Mouse (Mus musculus) layer of hippocampus, postnatal 14 days (tissue): ENCODE data around the gene Trim60. TPM values are rescaled to one million over a fixed set of nuclear protein-coding genes. Genes with fewer than 3 reads are reported as not detected.

Source experiments
- DNase-seq, 2 experiments: peaks; one replicate each; pipeline ENCODE4 v3.0.0; 2021 to 2022; ENCODE audit warnings: low spot score in 2 of 2, mixed read lengths in 1 of 2
- total RNA-seq, 2 experiments: library from RNA; stranded (reverse); gene quantifications; 2 replicates each; pipeline ENCODE4 v1.2.3; 2021

Gene Trim60
- total RNA-seq, 2 experiments from 2014 or later, result not detected

- no peak for DNase-seq
These were observed 19.5 kb downstream of the Trim60 start for GRCm38 (mm10) chr8:64998806-64999365.

GRCm38 (mm10) chr8:64987731-64988130 is 30.7 kb downstream of the Trim60 start, which contains the start of gene Trim75:
Gene Trim75, minus strand, starts transcription at chr8:64987831.
- no peak for DNase-seq

GRCm38 (mm10) chr8:64983150-64983897 is 35.1 kb downstream of the Trim60 start:
- no peak for DNase-seq

GRCm38 (mm10) chr8:64962836-64963235 is 55.5 kb downstream of the Trim60 start:
- DNase-seq, result no peak

- DNase-seq, result no peak
These were observed 59.4 kb downstream of the Trim60 start for GRCm38 (mm10) chr8:64959025-64959424.

GRCm38 (mm10) chr8:64952101-64952500 is 66.3 kb downstream of the Trim60 start:
- no peak for DNase-seq

Other genes starting within 250 kb of the Trim60 start
- 100 to 1,000 TPM; 220 to 258 TPM for gene Klhl2, start 168.6 kb downstream of the Trim60 start, total RNA-seq
- gene Tmem192, start 71.4 kb downstream of the Trim60 start, total RNA-seq, result 10 to 100 TPM; 15.7 to 16.0 TPM
- not detected for gene Trim75, start 30.8 kb downstream of the Trim60 start, total RNA-seq
- not detected for gene Trim61, start 61 bp downstream of the Trim60 start, total RNA-seq
- gene Apela, start 18.8 kb upstream of the Trim60 start, total RNA-seq, result under 1 TPM in 1 of 2 experiments, not detected in 1; 0.69 TPM
- not detected for gene Gm10663, start 56.4 kb upstream of the Trim60 start, total RNA-seq
- not detected for gene BC030870, start 111.0 kb upstream of the Trim60 start, total RNA-seq